Mouse (Mus musculus): ENCODE measurements around the gene Dmap1.

The Dmap1 gene

GRCm38 (mm10) chr4:117681931-117682461, at the start of gene Dmap1:
Dmap1 (minus strand) TSS chr4:117682273.
- DNase-seq (ENCODE audit: low read depth, low spot score): peak; percentile 75

- DNase-seq (ENCODE audit: low read depth, low spot score): no peak
Measured at GRCm38 (mm10) chr4:117724112-117724511, 42.0 kb upstream of the Dmap1 start, which contains the start of gene Gm12845. Gm12845 (plus strand) TSS chr4:117724412.

- no peak for DNase-seq (ENCODE audit: low read depth, low spot score)
Measured at GRCm38 (mm10) chr4:117713303-117714098, 31.4 kb upstream of the Dmap1 start.

- no peak for DNase-seq (ENCODE audit: low read depth, low spot score)
Measured at GRCm38 (mm10) chr4:117712314-117712713, 30.2 kb upstream of the Dmap1 start.

GRCm38 (mm10) chr4:117708780-117709550, 26.9 kb upstream of the Dmap1 start:
- DNase-seq (ENCODE audit: low read depth, low spot score): no peak

GRCm38 (mm10) chr4:117705361-117705760, 23.3 kb upstream of the Dmap1 start:
- no peak for DNase-seq (ENCODE audit: low read depth, low spot score)

GRCm38 (mm10) chr4:117686354-117686753, 4.3 kb upstream of the Dmap1 start:
- DNase-seq (ENCODE audit: low read depth, low spot score): no peak

GRCm38 (mm10) chr4:117683048-117683768, 1.1 kb upstream of the Dmap1 start:
- DNase-seq (ENCODE audit: low read depth, low spot score): no peak

GRCm38 (mm10) chr4:117682463-117682862, 390 bp upstream of the Dmap1 start:
- no peak for DNase-seq (ENCODE audit: low read depth, low spot score)

- no peak for DNase-seq (ENCODE audit: low read depth, low spot score)
Measured at GRCm38 (mm10) chr4:117680963-117681362, 1.1 kb downstream of the Dmap1 start.

GRCm38 (mm10) chr4:117676903-117677302, 5.2 kb downstream of the Dmap1 start:
- peak; percentile 58 for DNase-seq (ENCODE audit: low read depth, low spot score)

GRCm38 (mm10) chr4:117673901-117674300, 8.2 kb downstream of the Dmap1 start:
- DNase-seq (ENCODE audit: low read depth, low spot score): no peak

GRCm38 (mm10) chr4:117672042-117672441, 10.0 kb downstream of the Dmap1 start:
- no peak for DNase-seq (ENCODE audit: low read depth, low spot score)

GRCm38 (mm10) chr4:117669874-117670273, 12.2 kb downstream of the Dmap1 start:
- DNase-seq (ENCODE audit: low read depth, low spot score): no peak

GRCm38 (mm10) chr4:117666054-117666453, 16.0 kb downstream of the Dmap1 start:
- no peak for DNase-seq (ENCODE audit: low read depth, low spot score)

GRCm38 (mm10) chr4:117665531-117665930, 16.5 kb downstream of the Dmap1 start:
- DNase-seq (ENCODE audit: low read depth, low spot score): no peak

GRCm38 (mm10) chr4:117664411-117665137, 17.5 kb downstream of the Dmap1 start:
- no peak for DNase-seq (ENCODE audit: low read depth, low spot score)

GRCm38 (mm10) chr4:117660001-117660400, 22.1 kb downstream of the Dmap1 start:
- DNase-seq (ENCODE audit: low read depth, low spot score): no peak

- DNase-seq (ENCODE audit: low read depth, low spot score): no peak
Measured at GRCm38 (mm10) chr4:117658582-117659444, 23.3 kb downstream of the Dmap1 start.

GRCm38 (mm10) chr4:117657646-117658045, 24.4 kb downstream of the Dmap1 start:
- DNase-seq (ENCODE audit: low read depth, low spot score): no peak
